Mouse (Mus musculus): Measurements from ENCODE around the gene Epha7.

DNA sequence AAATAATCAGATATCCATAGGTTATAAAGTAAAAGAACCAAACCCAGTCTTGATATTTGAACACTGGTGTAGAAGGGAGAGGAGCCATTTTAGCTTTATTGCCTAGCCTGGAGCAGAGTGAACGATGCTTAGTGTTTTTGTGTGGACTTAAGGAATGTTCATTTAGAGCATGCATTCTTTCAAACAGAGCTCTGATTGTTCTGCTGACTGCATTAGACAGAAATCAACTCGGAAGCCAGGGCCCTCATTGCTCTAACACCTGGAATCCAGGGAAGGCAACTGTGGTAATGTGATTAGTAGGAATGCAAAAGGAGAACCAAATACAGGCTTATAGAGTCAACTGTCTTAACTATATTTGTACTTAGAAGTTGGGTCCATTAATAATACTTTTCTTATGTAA, 53.5 kb downstream of the Epha7 start:
- TF ChIP-seq GATA1 (IDR thresholded peaks at IDR 0.05; ENCODE audit: borderline replicate concordance, low read length) (no peak), FLI1 (IDR thresholded peaks at IDR 0.05; ENCODE audit: low read length) (no peak)

Measured in megakaryocyte, embryonic 14.5 days (primary cell).